Mouse (Mus musculus) limb, embryonic 14.5 days (tissue): ENCODE results near the gene Stard13. TPM values are rescaled to one million over a fixed set of nuclear protein-coding genes. Genes with fewer than 3 reads are reported as not detected.

Source experiments
- ATAC-seq: fragments of 200-750 bp; cut with Nextera tagmentation; 2 replicates; pipeline ENCODE4 v1.8.0; 2017; ENCODE audit warnings: low read depth, moderate number of reproducible peaks, moderate TSS enrichment; ENCODE audit not compliant: low FRiP score
- DNase-seq: peaks from one replicate; pipeline ENCODE4 v3.0.0-alpha.2; 2015; ENCODE audit warnings: low spot score
- H3K27ac ChIP-seq: fragments of 300-500 bp; sonication (generic); replicated peaks from 2 replicates; pipeline ENCODE4 v1.5.1; 2014; ENCODE audit warnings: low read depth, mild to moderate bottlenecking, low read length, moderate library complexity, mixed read lengths
- H3K27me3 ChIP-seq: fragments of 300-500 bp; sonication (generic); 2 replicates; pipeline ENCODE4 v1.6.1; 2014; ENCODE audit warnings: low read length, mixed read lengths; ENCODE audit not compliant: control insufficient read depth, insufficient read depth
- H3K36me3 ChIP-seq: fragments of 300-500 bp; sonication (generic); 2 replicates; pipeline ENCODE4 v1.6.1; 2014; ENCODE audit warnings: mild to moderate bottlenecking, low read length, moderate library complexity, mixed read lengths; ENCODE audit not compliant: control insufficient read depth, insufficient read depth
- H3K4me1 ChIP-seq: fragments of 300-500 bp; sonication (generic); 2 replicates; pipeline ENCODE4 v1.6.1; 2014; ENCODE audit warnings: antibody characterized with exemption, low read length, mixed read lengths; ENCODE audit not compliant: control insufficient read depth, insufficient read depth
- H3K4me2 ChIP-seq: fragments of 300-500 bp; sonication (generic); replicated peaks from 2 replicates; pipeline ENCODE4 v1.6.1; 2014; ENCODE audit warnings: low read depth, mild to moderate bottlenecking, low read length, moderate library complexity; ENCODE audit not compliant: severe bottlenecking
- H3K4me3 ChIP-seq: fragments of 300-500 bp; sonication (generic); replicated peaks from 2 replicates; pipeline ENCODE4 v1.5.1; 2014; ENCODE audit warnings: low read length
- H3K9ac ChIP-seq: fragments of 300-500 bp; sonication (generic); 2 replicates; pipeline ENCODE4 v1.6.1; 2014; ENCODE audit warnings: mild to moderate bottlenecking, low read depth, low read length, moderate library complexity; ENCODE audit not compliant: severe bottlenecking
- H3K9me3 ChIP-seq: fragments of 300-500 bp; sonication (generic); 2 replicates; pipeline ENCODE4 v1.6.1; 2016; ENCODE audit warnings: low read length; ENCODE audit not compliant: control insufficient read depth
- POLR2A ChIP-seq: fragments of 200-500 bp; IDR thresholded peaks from 2 replicates; pipeline ENCODE4 v1.8.0; 2012; ENCODE audit warnings: inconsistent platforms, mild to moderate bottlenecking, moderate library complexity, borderline replicate concordance; ENCODE audit not compliant: insufficient read depth, insufficient read length; ENCODE audit errors: extremely low read depth
- WGBS: fragments of 180-500 bp; shearing (Covaris S2); extraction: QIAGEN DNeasy Blood & Tissue Kit; methylation state at CpG from one replicate; pipeline ENCODE4 v1.1.7; 2014; 5-methylcytosine and 5-hydroxymethylcytosine counted together
- polyA plus RNA-seq, 2 experiments: library from polyadenylated mRNA; depleted of rRNA in 1 of 2; stranded (reverse) in 1 of 2; unstranded in 1 of 2; fragments of >200 nt; fragmentation: Nextera tagmentation in 1 of 2; extraction: Ambion mirVana in 1 of 2; gene quantifications; 2 replicates each; pipeline versions ENCODE4 v1.2.1 to v1.2.3; 2012 to 2014

The Stard13 gene
- polyA plus RNA-seq, 2 experiments, result 9.0 to 17.5 TPM

DNA sequence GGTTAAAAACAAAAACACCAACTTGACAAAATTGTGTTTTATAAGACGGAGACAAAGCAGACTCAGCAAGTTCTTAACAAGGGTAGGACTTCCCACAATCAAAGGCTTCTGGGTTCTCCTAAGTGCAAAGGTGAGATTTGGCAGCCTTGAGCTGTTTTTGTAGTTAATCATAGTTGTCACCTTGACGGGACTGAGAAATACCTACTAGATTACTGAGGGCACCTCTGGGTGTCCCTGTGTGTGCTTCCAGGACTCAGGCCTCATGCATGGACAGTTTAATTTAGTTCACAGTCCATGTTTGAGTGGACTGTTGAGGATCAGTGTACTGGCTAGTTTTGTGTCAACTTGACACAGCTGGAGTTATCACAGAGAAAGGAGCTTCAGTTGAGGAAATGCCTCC lies 209.2 kb downstream of the Stard13 start:
- no peak overlapping the region for H3K4me3 ChIP-seq
- TF ChIP-seq POLR2A, result no peak
- H3K4me1 ChIP-seq, result peaks cover 24% of the 10 kb centered on the region
- no peak overlapping the region for H3K4me2 ChIP-seq
- no peaks in the 10 kb centered on the region for H3K27me3 ChIP-seq
- DNase-seq, result no peak
- no peak overlapping the region for H3K27ac ChIP-seq
- H3K36me3 ChIP-seq, result no peaks in the 10 kb centered on the region
- WGBS, result 71% methylated on average over 2 of the region's 2 CpGs
- no peak for ATAC-seq
- H3K9me3 ChIP-seq, result no peaks in the 10 kb centered on the region
- no peak overlapping the region for H3K9ac ChIP-seq

- Histone ChIP-seq H3K27ac (no peak overlapping the region), H3K4me2 (0 out of 2 replicates have a peak overlapping the region, but pooled peaks have one; percentile 1), H3K4me3 (no peak overlapping the region), H3K27me3 (no peaks in the 10 kb centered on the region), H3K9me3 (no peaks in the 10 kb centered on the region), H3K4me1 (peaks cover 34% of the 10 kb centered on the region), H3K36me3 (no peaks in the 10 kb centered on the region), H3K9ac (0 out of 2 replicates have a peak overlapping the region, but pooled peaks have one; percentile 3)
- TF ChIP-seq POLR2A, result no peak
- 8% methylated on average over 8 of the region's 8 CpGs for WGBS
- ATAC-seq (0 out of 2 replicates have a peak, but pooled peaks have one; percentile 64), DNase-seq (peak; percentile 54)
These were observed 210.2 kb downstream of the Stard13 start for GRCm38 (mm10) chr5:151023461-151023860.

DNA sequence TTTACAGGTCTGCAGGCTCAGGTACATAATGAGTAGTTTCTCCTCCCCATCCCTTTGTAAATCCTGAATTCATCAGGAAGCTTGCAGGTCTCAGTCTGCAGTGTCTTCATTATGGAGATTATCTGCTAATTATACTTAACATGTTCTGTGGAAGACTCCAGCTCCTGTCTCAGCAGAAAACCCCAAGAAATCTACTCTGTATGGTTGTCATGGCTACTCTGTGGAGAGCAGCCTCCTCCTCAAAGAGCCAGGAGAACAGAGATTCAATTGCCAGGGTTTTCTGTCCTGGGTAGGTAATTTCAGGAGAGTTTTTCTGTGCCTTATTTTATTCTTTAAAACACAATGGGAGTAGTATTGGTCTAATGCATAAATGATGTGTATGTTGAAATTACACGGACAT lies 210.7 kb downstream of the Stard13 start:
- Histone ChIP-seq H3K4me3 (no peak overlapping the region), H3K27ac (no peak overlapping the region), H3K9ac (no peak overlapping the region), H3K9me3 (no peaks in the 10 kb centered on the region), H3K4me1 (peaks cover 36% of the 10 kb centered on the region), H3K27me3 (no peaks in the 10 kb centered on the region), H3K4me2 (0 out of 2 replicates have a peak overlapping the region, but pooled peaks have one; percentile 1), H3K36me3 (no peaks in the 10 kb centered on the region)
- no peak for TF ChIP-seq POLR2A
- DNase-seq (no peak), ATAC-seq (no peak)
- 23% methylated on average over 1 of the region's 1 CpGs for WGBS

- no peak overlapping the region for H3K27ac ChIP-seq
- H3K4me3 ChIP-seq, result no peak overlapping the region
- H3K9me3 ChIP-seq, result no peaks in the 10 kb centered on the region
- no peak for TF ChIP-seq POLR2A
- H3K9ac ChIP-seq, result no peak overlapping the region
- no peak for ATAC-seq
- H3K27me3 ChIP-seq, result no peaks in the 10 kb centered on the region
- WGBS, result 78% methylated on average over 7 of the region's 7 CpGs
- H3K4me1 ChIP-seq, result peaks cover 32% of the 10 kb centered on the region
- H3K4me2 ChIP-seq, result no peak overlapping the region
- H3K36me3 ChIP-seq, result no peaks in the 10 kb centered on the region
- no peak for DNase-seq
These were observed 211.6 kb downstream of the Stard13 start for GRCm38 (mm10) chr5:151022026-151022425.

- peaks cover 32% of the 10 kb centered on the region for H3K4me1 ChIP-seq
- H3K4me3 ChIP-seq, result no peak overlapping the region
- H3K9me3 ChIP-seq, result no peaks in the 10 kb centered on the region
- 77% methylated on average over 14 of the region's 14 CpGs for WGBS
- no peak for TF ChIP-seq POLR2A
- no peak overlapping the region for H3K4me2 ChIP-seq
- no peak overlapping the region for H3K9ac ChIP-seq
- DNase-seq (no peak), ATAC-seq (no peak)
- no peaks in the 10 kb centered on the region for H3K36me3 ChIP-seq
- H3K27ac ChIP-seq, result no peak overlapping the region
- H3K27me3 ChIP-seq, result no peaks in the 10 kb centered on the region
These were observed 212.8 kb downstream of the Stard13 start for GRCm38 (mm10) chr5:151020831-151021230.
